Mouse (Mus musculus): Measurements from ENCODE around the gene Jmjd1c. TPM values are rescaled to one million over a fixed set of nuclear protein-coding genes. Genes with fewer than 3 reads are reported as not detected.

Gene Jmjd1c
- total and polyA plus RNA-seq, 2 experiments: 5.7 to 44.8 TPM

GRCm38 (mm10) chr10:67249486-67249885, 153.6 kb downstream of the Jmjd1c start:
- no peaks in the 10 kb centered on the region for H3K79me2 ChIP-seq (ENCODE audit: control insufficient read depth, insufficient read depth, low read length)
- 79% methylated on average over 2 of the region's 2 CpGs for WGBS
- H3K4me1 ChIP-seq (ENCODE audit: control insufficient read depth, insufficient read depth, low read length): 0 out of 2 replicates have a peak, but pooled peaks cover 3% of the 10 kb centered on the region
- TF ChIP-seq CTCF (IDR thresholded peaks at IDR 0.05; ENCODE audit: low read depth, low read length) (no peak), POLR2A (IDR thresholded peaks at IDR 0.05; ENCODE audit: extremely low read depth, insufficient read depth, low read length) (no peak)
- no peak overlapping the region for H3K27ac ChIP-seq (replicated peaks; ENCODE audit: insufficient read depth, low read depth, low read length)
- no peak overlapping the region for H3K4me3 ChIP-seq (ENCODE audit: insufficient read depth, low read depth, low read length)
- DNase-seq (ENCODE audit: extremely low read depth, low read depth, low spot score): no peak
- H3K27me3 ChIP-seq (ENCODE audit: control insufficient read depth, insufficient read depth, low read length): no peaks in the 10 kb centered on the region
- no peak overlapping the region for H3K9ac ChIP-seq (ENCODE audit: low read depth, low read length)
- H3K36me3 ChIP-seq (ENCODE audit: control insufficient read depth, insufficient read depth, low read length): peaks cover 59% of the 10 kb centered on the region

GRCm38 (mm10) chr10:67250846-67251245, 154.9 kb downstream of the Jmjd1c start:
- no peak overlapping the region for H3K27ac ChIP-seq (replicated peaks; ENCODE audit: insufficient read depth, low read depth, low read length)

GRCm38 (mm10) chr10:67252353-67252752, 156.4 kb downstream of the Jmjd1c start:
- Histone ChIP-seq H3K27ac (replicated peaks; ENCODE audit: insufficient read depth, low read depth, low read length) (no peak overlapping the region), H3K27me3 (ENCODE audit: control insufficient read depth, insufficient read depth, low read length) (no peaks in the 10 kb centered on the region), H3K4me3 (ENCODE audit: insufficient read depth, low read depth, low read length) (no peak overlapping the region), H3K4me1 (ENCODE audit: control insufficient read depth, insufficient read depth, low read length) (0 out of 2 replicates have a peak, but pooled peaks cover 3% of the 10 kb centered on the region), H3K9ac (ENCODE audit: low read depth, low read length) (no peak overlapping the region), H3K79me2 (ENCODE audit: control insufficient read depth, insufficient read depth, low read length) (no peaks in the 10 kb centered on the region), H3K36me3 (ENCODE audit: control insufficient read depth, insufficient read depth, low read length) (peaks cover 53% of the 10 kb centered on the region)
- 81% methylated on average over 5 of the region's 5 CpGs for WGBS
- TF ChIP-seq POLR2A (IDR thresholded peaks at IDR 0.05; ENCODE audit: extremely low read depth, insufficient read depth, low read length) (no peak), CTCF (IDR thresholded peaks at IDR 0.05; ENCODE audit: low read depth, low read length) (no peak)
- DNase-seq (ENCODE audit: extremely low read depth, low read depth, low spot score): no peak

More at GRCm38 (mm10) chr10:67250846-67251245, 154.9 kb downstream of the Jmjd1c start:
- TF ChIP-seq POLR2A (IDR thresholded peaks at IDR 0.05; ENCODE audit: extremely low read depth, insufficient read depth, low read length) (no peak), CTCF (IDR thresholded peaks at IDR 0.05; ENCODE audit: low read depth, low read length) (no peak)
- Histone ChIP-seq H3K9ac (ENCODE audit: low read depth, low read length) (no peak overlapping the region), H3K4me3 (ENCODE audit: insufficient read depth, low read depth, low read length) (no peak overlapping the region), H3K36me3 (ENCODE audit: control insufficient read depth, insufficient read depth, low read length) (peaks cover 54% of the 10 kb centered on the region), H3K27me3 (ENCODE audit: control insufficient read depth, insufficient read depth, low read length) (no peaks in the 10 kb centered on the region), H3K4me1 (ENCODE audit: control insufficient read depth, insufficient read depth, low read length) (0 out of 2 replicates have a peak, but pooled peaks cover 3% of the 10 kb centered on the region), H3K79me2 (ENCODE audit: control insufficient read depth, insufficient read depth, low read length) (no peaks in the 10 kb centered on the region)
- 88% methylated on average over 6 of the region's 6 CpGs for WGBS
- DNase-seq (ENCODE audit: extremely low read depth, low read depth, low spot score): no peak

- DNase-seq (ENCODE audit: extremely low read depth, low read depth, low spot score): no peak
- WGBS: 100% methylated on average over 1 of the region's 1 CpGs
- H3K79me2 ChIP-seq (ENCODE audit: control insufficient read depth, insufficient read depth, low read length): no peaks in the 10 kb centered on the region
- H3K36me3 ChIP-seq (ENCODE audit: control insufficient read depth, insufficient read depth, low read length): peaks cover 49% of the 10 kb centered on the region
- 0 out of 2 replicates have a peak, but pooled peaks cover 3% of the 10 kb centered on the region for H3K4me1 ChIP-seq (ENCODE audit: control insufficient read depth, insufficient read depth, low read length)
- H3K4me3 ChIP-seq (ENCODE audit: insufficient read depth, low read depth, low read length): no peak overlapping the region
- H3K27me3 ChIP-seq (ENCODE audit: control insufficient read depth, insufficient read depth, low read length): no peaks in the 10 kb centered on the region
- no peak overlapping the region for H3K9ac ChIP-seq (ENCODE audit: low read depth, low read length)
- no peak overlapping the region for H3K27ac ChIP-seq (replicated peaks; ENCODE audit: insufficient read depth, low read depth, low read length)
- TF ChIP-seq CTCF (IDR thresholded peaks at IDR 0.05; ENCODE audit: low read depth, low read length) (no peak), POLR2A (IDR thresholded peaks at IDR 0.05; ENCODE audit: extremely low read depth, insufficient read depth, low read length) (no peak)
Observed at GRCm38 (mm10) chr10:67253115-67253514, 157.2 kb downstream of the Jmjd1c start.

- 82% methylated on average over 1 of the region's 1 CpGs for WGBS
- no peak for TF ChIP-seq POLR2A (IDR thresholded peaks at IDR 0.05; ENCODE audit: extremely low read depth, insufficient read depth, low read length)
- peak; percentile 45; the same call in 1 of the 2 replicates for TF ChIP-seq CTCF (IDR thresholded peaks at IDR 0.05; ENCODE audit: low read depth, low read length)
- Histone ChIP-seq H3K36me3 (ENCODE audit: control insufficient read depth, insufficient read depth, low read length) (peaks cover 26% of the 10 kb centered on the region), H3K4me3 (ENCODE audit: insufficient read depth, low read depth, low read length) (no peak overlapping the region), H3K79me2 (ENCODE audit: control insufficient read depth, insufficient read depth, low read length) (no peaks in the 10 kb centered on the region), H3K9ac (ENCODE audit: low read depth, low read length) (no peak overlapping the region), H3K4me1 (ENCODE audit: control insufficient read depth, insufficient read depth, low read length) (no peaks in the 10 kb centered on the region), H3K27ac (replicated peaks; ENCODE audit: insufficient read depth, low read depth, low read length) (no peak overlapping the region), H3K27me3 (ENCODE audit: control insufficient read depth, insufficient read depth, low read length) (no peaks in the 10 kb centered on the region)
- DNase-seq (ENCODE audit: extremely low read depth, low read depth, low spot score): peak; percentile 53
Observed at GRCm38 (mm10) chr10:67264852-67265251, 168.9 kb downstream of the Jmjd1c start.

- DNase-seq (ENCODE audit: extremely low read depth, low read depth, low spot score): no peak
- peaks cover 5% of the 10 kb centered on the region; the same call in 1 of the 2 replicates for H3K4me1 ChIP-seq (ENCODE audit: control insufficient read depth, insufficient read depth, low read length)
- no peak overlapping the region for H3K4me3 ChIP-seq (ENCODE audit: insufficient read depth, low read depth, low read length)
- TF ChIP-seq CTCF (IDR thresholded peaks at IDR 0.05; ENCODE audit: low read depth, low read length) (no peak), POLR2A (IDR thresholded peaks at IDR 0.05; ENCODE audit: extremely low read depth, insufficient read depth, low read length) (no peak)
- no peak overlapping the region for H3K27ac ChIP-seq (replicated peaks; ENCODE audit: insufficient read depth, low read depth, low read length)
- peaks cover 21% of the 10 kb centered on the region; the same call in 1 of the 2 replicates for H3K79me2 ChIP-seq (ENCODE audit: control insufficient read depth, insufficient read depth, low read length)
- H3K27me3 ChIP-seq (ENCODE audit: control insufficient read depth, insufficient read depth, low read length): no peaks in the 10 kb centered on the region
- H3K36me3 ChIP-seq (ENCODE audit: control insufficient read depth, insufficient read depth, low read length): peaks cover 37% of the 10 kb centered on the region
- no peak overlapping the region for H3K9ac ChIP-seq (ENCODE audit: low read depth, low read length)
Observed at GRCm38 (mm10) chr10:67275916-67276315, 180.0 kb downstream of the Jmjd1c start.
